Mouse (Mus musculus): ENCODE results near the gene Sbk2. TPM values are rescaled to one million over a fixed set of nuclear protein-coding genes. Genes with fewer than 3 reads are reported as not detected.

Gene Sbk2
- polyA plus RNA-seq, 1 experiment from 2014 or later: 2.1 TPM

GRCm38 (mm10) chr7:4906466-4906950, 57.7 kb downstream of the Sbk2 start, which contains the start of gene Gm36210:
TSS of gene Gm36210 (minus strand) at chr7:4906516.
- H3K4me3 ChIP-seq: no peak within 1 kb of the TSS
- 43% methylated on average over 10 of the region's 10 CpGs for WGBS
- H3K9ac ChIP-seq: no peak within 1 kb of the TSS
- H3K36me3 ChIP-seq: no peaks in the 10 kb centered on the region
- no peaks in the 10 kb centered on the region for H3K9me3 ChIP-seq (replicated peaks)
- no peak for ATAC-seq (ENCODE audit: insufficient number of reproducible peaks, low FRiP score)
- H3K4me1 ChIP-seq (replicated peaks): peaks cover 8% of the 10 kb centered on the region; the same call in 1 of the 2 replicates
- no peak within 1 kb of the TSS for H3K4me2 ChIP-seq
- 0 out of 2 replicates have a peak, but pooled peaks cover 6% of the 10 kb centered on the region for H3K27me3 ChIP-seq (replicated peaks)
- no peak within 1 kb of the TSS for H3K27ac ChIP-seq (ENCODE audit: poor library complexity, severe bottlenecking)

DNA sequence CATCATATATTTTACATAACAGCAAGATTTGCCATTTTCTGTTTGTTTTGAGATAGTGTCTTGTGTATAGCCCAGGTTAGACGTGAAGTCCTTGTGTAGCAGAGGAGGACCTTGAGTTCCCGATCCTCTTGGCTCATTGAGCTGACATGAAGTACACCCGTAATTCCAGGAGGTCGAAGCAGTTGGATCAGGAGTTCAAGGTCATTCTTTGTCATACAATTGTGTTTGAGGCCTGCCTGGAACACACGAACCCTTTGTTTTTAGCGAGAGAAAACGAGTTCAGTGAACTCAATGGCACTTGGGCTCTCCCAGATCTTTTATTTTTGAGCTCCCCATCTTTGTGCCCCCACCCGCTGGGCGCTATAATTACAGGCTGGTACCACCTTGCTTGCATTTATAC, 61.8 kb downstream of the Sbk2 start:
- H3K4me2 ChIP-seq: no peak overlapping the region
- no peak overlapping the region for H3K9ac ChIP-seq
- no peaks in the 10 kb centered on the region for H3K36me3 ChIP-seq
- 83% methylated on average over 9 of the region's 9 CpGs for WGBS
- H3K9me3 ChIP-seq (replicated peaks): peaks cover 4% of the 10 kb centered on the region
- H3K27me3 ChIP-seq (replicated peaks): no peaks in the 10 kb centered on the region
- peaks cover 17% of the 10 kb centered on the region for H3K4me1 ChIP-seq (replicated peaks)
- no peak for ATAC-seq (ENCODE audit: insufficient number of reproducible peaks, low FRiP score)
- no peak overlapping the region for H3K4me3 ChIP-seq
- no peak overlapping the region for H3K27ac ChIP-seq (ENCODE audit: poor library complexity, severe bottlenecking)

DNA sequence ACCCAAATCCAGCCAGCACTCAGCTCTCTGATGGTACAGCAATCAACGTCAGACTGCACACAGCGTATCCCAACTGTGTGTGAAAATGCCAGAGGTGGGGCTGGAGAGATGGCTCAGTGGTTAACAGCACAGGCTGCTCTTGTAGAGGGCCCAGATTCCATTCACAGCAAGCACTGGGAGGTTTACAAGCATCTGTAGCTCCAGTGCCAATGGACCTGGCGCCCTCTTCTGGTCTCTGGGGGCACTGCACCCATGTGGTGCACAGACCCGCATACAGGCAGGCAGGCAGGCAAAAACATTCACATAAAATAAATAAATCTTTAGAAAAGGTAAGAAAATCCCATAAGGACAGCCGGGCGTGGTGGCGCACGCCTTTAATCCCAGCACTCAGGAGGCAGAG, 63.0 kb downstream of the Sbk2 start:
- no peaks in the 10 kb centered on the region for H3K36me3 ChIP-seq
- no peaks in the 10 kb centered on the region for H3K27me3 ChIP-seq (replicated peaks)
- H3K4me2 ChIP-seq: peak overlapping the region; percentile 66
- H3K4me1 ChIP-seq (replicated peaks): peaks cover 10% of the 10 kb centered on the region
- peaks cover 4% of the 10 kb centered on the region for H3K9me3 ChIP-seq (replicated peaks)
- no peak overlapping the region for H3K27ac ChIP-seq (ENCODE audit: poor library complexity, severe bottlenecking)
- 47% methylated on average over 8 of the region's 8 CpGs for WGBS
- no peak overlapping the region for H3K9ac ChIP-seq
- ATAC-seq (ENCODE audit: insufficient number of reproducible peaks, low FRiP score): no peak
- no peak overlapping the region for H3K4me3 ChIP-seq

DNA sequence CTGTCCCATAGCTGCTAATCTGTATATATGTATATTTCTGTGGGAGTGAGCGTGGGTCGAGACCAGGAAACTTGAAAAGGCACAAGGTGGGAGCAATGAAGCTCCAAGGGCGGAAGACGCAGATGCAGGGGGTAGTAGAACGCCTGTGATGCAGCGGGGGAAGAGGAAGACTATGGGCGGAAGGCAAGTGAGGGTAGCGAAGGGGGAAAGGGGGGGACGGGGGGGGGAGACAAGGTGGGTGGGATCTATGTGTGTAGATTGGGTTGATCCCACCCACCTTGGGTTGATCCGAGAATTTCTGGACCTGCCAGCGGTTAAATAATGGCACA, 63.7 kb downstream of the Sbk2 start:
- WGBS: 28% methylated on average over 11 of the region's 11 CpGs
- ATAC-seq (ENCODE audit: insufficient number of reproducible peaks, low FRiP score): no peak
- Histone ChIP-seq H3K9ac (peak overlapping the region; percentile 30; the same call in 1 of the 2 replicates), H3K4me2 (peak overlapping the region; percentile 66), H3K4me1 (replicated peaks) (peaks cover 10% of the 10 kb centered on the region), H3K4me3 (peak overlapping the region; percentile 37), H3K27me3 (replicated peaks) (no peaks in the 10 kb centered on the region), H3K27ac (ENCODE audit: poor library complexity, severe bottlenecking) (peak overlapping the region; percentile 71), H3K36me3 (no peaks in the 10 kb centered on the region), H3K9me3 (replicated peaks) (peaks cover 4% of the 10 kb centered on the region)

DNA sequence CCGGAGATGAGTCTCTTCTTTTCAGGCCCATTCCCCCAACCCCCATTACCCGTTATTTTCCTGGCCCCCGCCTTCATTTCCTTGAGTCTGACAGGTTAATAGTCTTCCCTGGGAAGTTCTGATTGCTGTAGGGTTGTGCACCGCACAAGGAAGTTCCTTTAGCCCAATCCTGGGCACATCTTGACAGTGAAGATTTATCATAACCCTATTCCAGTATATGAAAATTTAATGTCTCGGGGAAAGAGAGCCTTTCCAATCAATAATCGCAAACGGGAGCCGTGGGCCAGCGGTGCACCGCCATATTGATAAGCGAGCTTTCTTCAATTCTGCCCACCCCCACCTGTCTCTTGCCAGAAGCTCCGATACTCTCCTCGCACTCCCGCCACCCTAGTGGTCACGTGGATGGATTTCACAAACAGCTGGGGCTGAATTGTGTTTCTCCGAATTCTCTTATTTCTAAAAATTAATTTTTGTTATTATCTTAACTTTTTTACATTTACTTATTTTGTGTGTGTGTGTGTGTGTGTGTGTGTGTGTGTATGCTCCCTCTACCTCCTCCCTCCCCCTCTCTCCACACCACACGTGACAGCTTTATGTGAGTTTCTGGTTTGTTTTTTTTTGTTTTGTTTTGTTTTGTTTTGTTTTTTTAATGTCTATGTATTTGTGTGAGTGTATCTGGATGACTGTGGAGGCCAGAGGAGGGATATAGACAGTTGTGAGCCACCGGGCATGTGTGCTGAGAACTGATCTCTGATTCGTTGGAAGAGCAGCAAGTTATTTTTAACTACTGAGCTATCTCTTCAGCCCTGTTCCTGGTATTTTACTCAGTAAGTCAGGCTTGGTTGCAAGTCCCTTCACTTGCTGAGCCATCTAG, 64.3 kb downstream of the Sbk2 start:
- Histone ChIP-seq H3K9me3 (replicated peaks) (peaks cover 4% of the 10 kb centered on the region), H3K4me3 (peak overlapping the region; percentile 37), H3K4me1 (replicated peaks) (peaks cover 10% of the 10 kb centered on the region), H3K27ac (ENCODE audit: poor library complexity, severe bottlenecking) (peak overlapping the region; percentile 71), H3K9ac (peak overlapping the region; percentile 42), H3K27me3 (replicated peaks) (no peaks in the 10 kb centered on the region), H3K36me3 (no peaks in the 10 kb centered on the region), H3K4me2 (peak overlapping the region; percentile 66)
- WGBS: 5% methylated on average over 19 of the region's 19 CpGs
- ATAC-seq (ENCODE audit: insufficient number of reproducible peaks, low FRiP score): peak; percentile 78

GRCm38 (mm10) chr7:4898851-4899648, 65.2 kb downstream of the Sbk2 start:
- 18% methylated on average over 18 of the region's 18 CpGs for WGBS
- Histone ChIP-seq H3K27me3 (replicated peaks) (no peaks in the 10 kb centered on the region), H3K9me3 (replicated peaks) (peaks cover 4% of the 10 kb centered on the region), H3K4me1 (replicated peaks) (peaks cover 10% of the 10 kb centered on the region), H3K36me3 (no peaks in the 10 kb centered on the region), H3K9ac (peak overlapping the region; percentile 42; the same call in 1 of the 2 replicates), H3K27ac (ENCODE audit: poor library complexity, severe bottlenecking) (no peak overlapping the region), H3K4me3 (peak overlapping the region; percentile 37), H3K4me2 (peak overlapping the region; percentile 66)
- ATAC-seq (ENCODE audit: insufficient number of reproducible peaks, low FRiP score): 0 out of 2 replicates have a peak, but pooled peaks have one; percentile 34

DNA sequence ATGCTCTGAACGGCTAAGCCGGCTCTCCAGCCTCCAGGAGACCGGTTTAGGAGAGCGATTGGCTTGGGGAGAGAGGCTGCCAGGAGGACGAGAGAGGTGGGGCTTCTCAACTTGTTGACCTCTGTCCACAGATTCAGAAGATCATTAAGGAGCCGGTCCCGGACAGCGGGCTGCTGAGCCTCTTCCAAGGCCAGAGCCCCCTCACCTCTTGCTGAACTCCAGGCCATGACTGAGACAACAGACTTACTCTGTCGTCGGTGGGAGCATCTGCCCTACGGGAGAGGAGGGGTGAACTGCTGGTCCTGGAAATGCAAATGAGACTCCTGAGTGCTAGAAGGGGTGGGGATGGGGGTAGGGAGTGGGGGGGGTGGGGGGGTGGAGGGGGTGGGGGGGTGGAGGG, 69.0 kb downstream of the Sbk2 start:
- WGBS: 50% methylated on average over 11 of the region's 11 CpGs

More for the DNA sequence above, 69.0 kb downstream of the Sbk2 start:
- Histone ChIP-seq H3K27me3 (replicated peaks) (no peaks in the 10 kb centered on the region), H3K4me1 (replicated peaks) (peaks cover 10% of the 10 kb centered on the region), H3K4me2 (no peak overlapping the region), H3K9ac (no peak overlapping the region), H3K9me3 (replicated peaks) (no peaks in the 10 kb centered on the region), H3K36me3 (0 out of 2 replicates have a peak, but pooled peaks cover 9% of the 10 kb centered on the region), H3K4me3 (no peak overlapping the region), H3K27ac (ENCODE audit: poor library complexity, severe bottlenecking) (no peak overlapping the region)
- ATAC-seq (ENCODE audit: insufficient number of reproducible peaks, low FRiP score): no peak

Other genes with a start within 250 kb of the Sbk2 start
- gene Tmem150b, start 239.2 kb downstream of the Sbk2 start, polyA plus RNA-seq (2016; fragmentation: Nextera tagmentation; extraction: Ambion mirVana): 0.08 TPM in 1 of 2 replicates, not detected in the other
- gene Kmt5c, start 224.3 kb downstream of the Sbk2 start, polyA plus RNA-seq (2016; fragmentation: Nextera tagmentation; extraction: Ambion mirVana): 60.7 and 65.0 TPM in 2 replicates
- 41.0 and 44.4 TPM in 2 replicates for gene Cox6b2, start 211.3 kb downstream of the Sbk2 start, polyA plus RNA-seq (2016; fragmentation: Nextera tagmentation; extraction: Ambion mirVana)
- not detected in 2 replicates for gene Fam71e2, start 193.1 kb downstream of the Sbk2 start, polyA plus RNA-seq (2016; fragmentation: Nextera tagmentation; extraction: Ambion mirVana)
- gene Il11, start 181.5 kb downstream of the Sbk2 start, polyA plus RNA-seq (2016; fragmentation: Nextera tagmentation; extraction: Ambion mirVana): 0.28 TPM in 1 of 2 replicates, not detected in the other
- gene Tmem190, start 181.5 kb downstream of the Sbk2 start, polyA plus RNA-seq (2016; fragmentation: Nextera tagmentation; extraction: Ambion mirVana): not detected in 2 replicates
- gene Tmem238, start 174.8 kb downstream of the Sbk2 start, polyA plus RNA-seq (2016; fragmentation: Nextera tagmentation; extraction: Ambion mirVana): 4.6 and 4.8 TPM in 2 replicates
- 279 and 284 TPM in 2 replicates for gene Rpl28, start 171.5 kb downstream of the Sbk2 start, polyA plus RNA-seq (2016; fragmentation: Nextera tagmentation; extraction: Ambion mirVana)
- gene Ube2s, start 151.8 kb downstream of the Sbk2 start, polyA plus RNA-seq (2016; fragmentation: Nextera tagmentation; extraction: Ambion mirVana): 344 and 363 TPM in 2 replicates
- gene Shisa7, start 119.7 kb downstream of the Sbk2 start, polyA plus RNA-seq (2016; fragmentation: Nextera tagmentation; extraction: Ambion mirVana): 0.05 TPM in 1 of 2 replicates, not detected in the other
- gene Isoc2b, start 94.1 kb downstream of the Sbk2 start, polyA plus RNA-seq (2016; fragmentation: Nextera tagmentation; extraction: Ambion mirVana): 3.9 and 4.4 TPM in 2 replicates
- 0.74 and 1.0 TPM in 2 replicates for gene Isoc2a, start 87.3 kb downstream of the Sbk2 start, polyA plus RNA-seq (2016; fragmentation: Nextera tagmentation; extraction: Ambion mirVana)
- 0.27 and 0.30 TPM in 2 replicates for gene Gm36210, start 57.9 kb downstream of the Sbk2 start, polyA plus RNA-seq (2016; fragmentation: Nextera tagmentation; extraction: Ambion mirVana)
- 2.6 and 2.9 TPM in 2 replicates for gene Zfp628, start 49.2 kb downstream of the Sbk2 start, polyA plus RNA-seq (2016; fragmentation: Nextera tagmentation; extraction: Ambion mirVana)
- gene Nat14, start 42.4 kb downstream of the Sbk2 start, polyA plus RNA-seq (2016; fragmentation: Nextera tagmentation; extraction: Ambion mirVana): 4.6 and 5.5 TPM in 2 replicates
- gene Ssc5d, start 38.6 kb downstream of the Sbk2 start, polyA plus RNA-seq (2016; fragmentation: Nextera tagmentation; extraction: Ambion mirVana): 1.5 and 1.7 TPM in 2 replicates
- gene Sbk3, start 6.8 kb upstream of the Sbk2 start, polyA plus RNA-seq (2016; fragmentation: Nextera tagmentation; extraction: Ambion mirVana): 0.08 and 0.17 TPM in 2 replicates
- 26.0 and 29.3 TPM in 2 replicates for gene Zfp579, start 31.8 kb upstream of the Sbk2 start, polyA plus RNA-seq (2016; fragmentation: Nextera tagmentation; extraction: Ambion mirVana)
- gene Zfp524, start 50.0 kb upstream of the Sbk2 start, polyA plus RNA-seq (2016; fragmentation: Nextera tagmentation; extraction: Ambion mirVana): 9.8 and 10.4 TPM in 2 replicates
- gene Fiz1, start 50.3 kb upstream of the Sbk2 start, polyA plus RNA-seq (2016; fragmentation: Nextera tagmentation; extraction: Ambion mirVana): 28.9 and 31.2 TPM in 2 replicates
- gene Gm44973, start 51.1 kb upstream of the Sbk2 start, polyA plus RNA-seq (2016; fragmentation: Nextera tagmentation; extraction: Ambion mirVana): not detected in 2 replicates
- gene Zfp865, start 56.0 kb upstream of the Sbk2 start, polyA plus RNA-seq (2016; fragmentation: Nextera tagmentation; extraction: Ambion mirVana): 5.1 and 5.4 TPM in 2 replicates
- 1.5 and 1.7 TPM in 2 replicates for gene Ccdc106, start 56.1 kb upstream of the Sbk2 start, polyA plus RNA-seq (2016; fragmentation: Nextera tagmentation; extraction: Ambion mirVana)
- gene 4632433K11Rik, start 69.7 kb upstream of the Sbk2 start, polyA plus RNA-seq (2016; fragmentation: Nextera tagmentation; extraction: Ambion mirVana): not detected in 2 replicates
- gene Zfp784, start 74.0 kb upstream of the Sbk2 start, polyA plus RNA-seq (2016; fragmentation: Nextera tagmentation; extraction: Ambion mirVana): 3.6 and 4.9 TPM in 2 replicates
- 16.6 and 17.7 TPM in 2 replicates for gene Zfp580, start 87.1 kb upstream of the Sbk2 start, polyA plus RNA-seq (2016; fragmentation: Nextera tagmentation; extraction: Ambion mirVana)
- gene U2af2, start 97.7 kb upstream of the Sbk2 start, polyA plus RNA-seq (2016; fragmentation: Nextera tagmentation; extraction: Ambion mirVana): 81.7 and 83.9 TPM in 2 replicates
- gene Epn1, start 115.8 kb upstream of the Sbk2 start, polyA plus RNA-seq (2016; fragmentation: Nextera tagmentation; extraction: Ambion mirVana): 52.1 TPM in 2 replicates
- gene Rfpl4, start 152.5 kb upstream of the Sbk2 start, polyA plus RNA-seq (2016; fragmentation: Nextera tagmentation; extraction: Ambion mirVana): not detected in 2 replicates
- gene Rasl2-9, start 161.5 kb upstream of the Sbk2 start, polyA plus RNA-seq (2016; fragmentation: Nextera tagmentation; extraction: Ambion mirVana): 0.96 and 2.2 TPM in 2 replicates
- gene Vmn1r55, start 185.3 kb upstream of the Sbk2 start, polyA plus RNA-seq (2016; fragmentation: Nextera tagmentation; extraction: Ambion mirVana): not detected in 2 replicates
- not detected in 2 replicates for gene Vmn1r56, start 232.3 kb upstream of the Sbk2 start, polyA plus RNA-seq (2016; fragmentation: Nextera tagmentation; extraction: Ambion mirVana)

Measured in heart, embryonic 12.5 days (tissue).